Mouse (Mus musculus) B cell, adult 67 days (primary cell): ENCODE results near the gene Serpinb5. TPM values are rescaled to one million over a fixed set of nuclear protein-coding genes. Genes with fewer than 3 reads are reported as not detected.

Source experiments
- total RNA-seq, 2 experiments: library from RNA; stranded (reverse); gene quantifications; 4 replicates each; pipeline ENCODE4 v1.2.4; 2023

The Serpinb5 gene
- total RNA-seq = not detected

DNA sequence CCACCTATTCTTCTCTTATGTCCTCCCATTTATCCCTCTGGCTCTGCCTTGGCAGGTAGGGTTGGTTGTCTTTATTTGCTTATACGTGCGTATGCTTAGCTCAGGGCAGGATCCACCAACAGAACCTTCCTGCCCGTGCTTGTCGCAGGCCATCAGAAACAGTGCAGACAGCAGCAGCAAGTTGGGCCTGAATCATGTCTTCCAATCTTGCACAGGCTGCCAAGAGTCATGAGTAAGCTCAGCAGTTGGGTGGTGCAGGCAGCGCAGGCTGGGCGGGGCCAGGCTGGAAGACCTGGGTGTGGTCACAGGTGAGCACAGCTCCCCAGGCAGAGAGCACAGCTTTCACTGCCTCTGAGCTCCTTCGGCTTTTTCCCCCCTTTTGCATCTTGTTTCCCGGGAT is at the start of gene Serpinb5:
Gene Serpinb5, plus strand, starts transcription at position 327 of the 400 bp plus-strand sequence.

Other genes with a start within 250 kb of the Serpinb5 start
- 10 to 100 TPM; 66.3 to 85.6 TPM for gene Bcl2, start 146.9 kb upstream of the Serpinb5 start, total RNA-seq
- gene Kdsr, start 101.4 kb upstream of the Serpinb5 start, total RNA-seq = 10 to 100 TPM; 26.0 to 27.1 TPM
- 100 to 1,000 TPM; 112 to 116 TPM for gene Vps4b, start 64.4 kb upstream of the Serpinb5 start, total RNA-seq
- gene Serpinb12, start 73.3 kb downstream of the Serpinb5 start, total RNA-seq = not detected
- gene Serpinb13, start 119.8 kb downstream of the Serpinb5 start, total RNA-seq = not detected
- gene Serpinb3a, start 191.1 kb downstream of the Serpinb5 start, total RNA-seq = not detected
- not detected for gene Serpinb3d, start 222.3 kb downstream of the Serpinb5 start, total RNA-seq